Mouse (Mus musculus) heart, adult 2 months (tissue): ENCODE measurements around the gene Tie1.

Experiments
- CTCF ChIP-seq: fragments of 200-600 bp; IDR thresholded peaks from 2 replicates; pipeline ENCODE4 v1.8.1; 2022; ENCODE audit warnings: antibody characterized with exemption, mild to moderate bottlenecking, moderate library complexity
- POLR2A ChIP-seq: fragments of 200-500 bp; IDR thresholded peaks from 2 replicates; pipeline ENCODE4 v1.6.1; 2011; ENCODE audit warnings: mild to moderate bottlenecking, low read depth, low read length, control low read depth; ENCODE audit not compliant: insufficient read depth

GRCm38 (mm10) chr4:118427415-118427767, 62.5 kb downstream of the Tie1 start:
- TF ChIP-seq CTCF (no peak), POLR2A (no peak)
